Mouse (Mus musculus): ENCODE results near the gene Saysd1.

DNA sequence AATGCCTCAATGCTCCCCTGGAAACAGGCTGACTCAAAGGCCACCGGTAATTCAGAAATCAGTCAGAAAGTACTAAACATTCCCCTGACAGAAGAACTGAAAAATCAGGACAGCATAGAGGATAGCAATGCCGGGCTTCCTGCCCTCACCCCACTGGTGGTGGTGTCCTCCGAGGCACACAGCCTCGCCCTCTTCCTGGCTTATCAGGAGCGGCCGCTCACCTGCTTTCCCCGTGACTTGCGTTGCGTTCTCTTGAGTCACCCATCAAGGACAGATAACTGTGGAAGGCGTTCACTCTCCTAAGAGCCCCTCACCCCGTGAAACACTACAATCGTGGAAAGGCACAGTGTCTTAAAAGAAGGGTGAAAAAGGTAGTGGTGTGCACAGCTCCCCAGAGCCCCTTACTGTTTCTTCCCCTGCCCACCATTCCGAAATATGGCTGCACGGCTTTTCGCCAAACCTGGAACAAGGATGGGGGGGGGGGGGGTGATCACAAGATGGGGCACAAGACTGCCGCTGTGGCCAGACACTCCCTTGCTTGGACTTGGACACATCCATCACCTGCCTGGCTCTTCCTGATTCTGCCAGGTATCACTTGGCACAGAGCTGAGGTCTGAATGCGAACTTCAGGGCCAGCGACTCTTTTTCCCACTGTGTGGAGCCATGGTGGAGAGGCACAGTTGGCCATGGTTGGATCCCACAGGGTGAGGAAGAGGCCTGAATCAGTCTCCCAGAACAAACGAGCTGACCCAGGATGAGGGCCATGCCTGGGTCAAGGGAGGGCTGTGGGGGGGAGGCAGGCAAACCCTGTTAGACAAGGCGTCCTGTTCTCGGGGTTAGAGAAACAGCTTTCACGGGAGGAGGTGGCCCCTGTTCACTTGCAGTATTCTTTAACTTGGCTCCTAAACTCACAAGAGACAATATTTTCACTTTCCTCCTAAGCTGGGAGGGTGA, 11.1 kb upstream of the Saysd1 start:
- no peak for TF ChIP-seq ZC3H11A (IDR thresholded peaks at IDR 0.05; ENCODE audit: borderline replicate concordance, low read depth, low read length)
- TF ChIP-seq CHD2 (IDR thresholded peaks at IDR 0.05; ENCODE audit: low read depth, low read length), result no peak
- TF ChIP-seq ZNF384 (IDR thresholded peaks at IDR 0.05; ENCODE audit: low read depth, low read length), result no peak

Data from ES-E14 (cell line).